Comparison of ENCODE assay signal across 10 mouse cellular contexts in the genomic region with DNA sequence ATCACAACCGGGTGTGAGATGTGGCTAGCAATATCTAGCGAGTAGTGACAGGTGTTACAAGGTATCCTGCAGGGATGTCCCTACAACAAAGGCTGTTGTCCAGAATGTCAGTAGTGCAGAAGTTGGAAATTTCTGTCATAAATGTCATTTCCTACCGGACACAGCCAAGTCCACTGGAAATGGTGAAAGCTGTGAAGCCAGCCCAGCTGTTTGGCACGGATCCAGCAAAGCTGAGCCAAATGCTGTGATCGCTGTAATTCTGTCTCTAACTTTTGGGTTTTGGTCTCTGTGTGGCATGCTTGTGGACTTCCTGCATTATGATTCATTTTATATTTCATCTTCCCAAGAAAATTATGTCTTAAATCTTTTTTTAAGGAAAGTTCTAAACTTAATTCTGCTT. TPM values are rescaled to one million over a fixed set of nuclear protein-coding genes. Genes with fewer than 3 reads are reported as not detected.
A peak's percentile ranks its signal among the peaks of the same experiment; 100 is the strongest.
DNase-seq lines count a peak whose midpoint lies in the region; ATAC-seq lines count a peak whose summit lies in the region.
"Had no signal": no experiment of that assay in that cellular context is flagged by ENCODE, and none has a peak within 500 bp of the region (broad histone marks: within the 10 kb centered on the region; RNA-seq: fewer than 3 reads in every experiment).

No protein-coding gene starts in this region.

- H3K9ac ChIP-seq in lung, embryonic 16.5 days (ENCODE audit: low read length): no peak overlapping the region
- no peak overlapping the region for H3K9ac ChIP-seq in hindbrain, embryonic 16.5 days (ENCODE audit: low read depth, low read length)
- H3K9ac ChIP-seq: hindbrain, embryonic 14.5 days; liver, embryonic 13.5 days had no signal

- 82% methylated on average over 5 of the region's 5 CpGs for WGBS in heart, embryonic 10.5 days
- 29% methylated on average over 5 of the region's 5 CpGs for WGBS in lung, embryonic 16.5 days
- 74% methylated on average over 5 of the region's 5 CpGs for whole genome bisulfite sequencing in hindbrain, embryonic 16.5 days

- H3K27me3 ChIP-seq in heart, embryonic 10.5 days (ENCODE audit: insufficient read depth, poor library complexity, severe bottlenecking): no peaks in the 10 kb centered on the region
- H3K27me3 ChIP-seq in lung, embryonic 16.5 days (ENCODE audit: control insufficient read depth, insufficient read depth, low read depth, low read length): no peaks in the 10 kb centered on the region
- H3K27me3 ChIP-seq in hindbrain, embryonic 16.5 days (replicated peaks; ENCODE audit: control insufficient read depth, insufficient read depth, low read length): no peaks in the 10 kb centered on the region
- H3K27me3 ChIP-seq: liver, embryonic 13.5 days had no signal

- H3K4me3 ChIP-seq in heart, embryonic 10.5 days: no peak overlapping the region
- H3K4me3 ChIP-seq in lung, embryonic 16.5 days (ENCODE audit: low read length): no peak overlapping the region
- no peak overlapping the region for H3K4me3 ChIP-seq in hindbrain, embryonic 16.5 days (ENCODE audit: low read length)
- H3K4me3 ChIP-seq: liver, embryonic 13.5 days had no signal

- H3K27ac ChIP-seq in heart, embryonic 10.5 days: no peak overlapping the region
- H3K27ac ChIP-seq in lung, embryonic 16.5 days (ENCODE audit: low read length): no peak overlapping the region
- no peak overlapping the region for H3K27ac ChIP-seq in hindbrain, embryonic 16.5 days (ENCODE audit: low read depth, low read length)
- H3K27ac ChIP-seq: hindbrain, embryonic 14.5 days; liver, embryonic 13.5 days had no signal

- peak; percentile 21 for DNase-seq in left cerebral cortex, postnatal 4 days
- no peak for DNase-seq in left cerebral cortex, postnatal 14 days (ENCODE audit: low spot score in 2 of 2)
- DNase-seq in adrenal gland, postnatal 14 days: peak; percentile 82
- peak; percentile 68 for DNase-seq in heart, embryonic 10.5 days (ENCODE audit: low spot score)
- DNase-seq in left cerebral cortex, adult 18-20 months (ENCODE audit: low spot score in 2 of 2): no peak
- DNase-seq: liver, embryonic 13.5 days had no signal

- 0 out of 2 replicates have a peak, but pooled peaks cover 3% of the 10 kb centered on the region for H3K4me1 ChIP-seq in heart, embryonic 10.5 days
- H3K4me1 ChIP-seq in lung, embryonic 16.5 days (replicated peaks; ENCODE audit: control insufficient read depth, insufficient read depth, low read length): peaks cover 10% of the 10 kb centered on the region
- H3K4me1 ChIP-seq in hindbrain, embryonic 16.5 days (ENCODE audit: control insufficient read depth, insufficient read depth, low read depth, low read length): no peaks in the 10 kb centered on the region
- H3K4me1 ChIP-seq: liver, embryonic 13.5 days had no signal

- ATAC-seq in lung, embryonic 16.5 days (ENCODE audit: low read depth): peak; percentile 71
- no peak for ATAC-seq in cerebellum, adult (ENCODE audit: insufficient number of reproducible peaks, low FRiP score, low TSS enrichment)
- ATAC-seq in hindbrain, embryonic 16.5 days: no peak

- intact Hi-C loops in left cerebral cortex, postnatal 4 days (cut with DNase I): no loop called here
- intact Hi-C loops in left cerebral cortex, postnatal 14 days (cut with DNase I): no loop called here

- no peak overlapping the region for H3K4me2 ChIP-seq in lung, embryonic 16.5 days (ENCODE audit: low read depth, low read length)
- no peak overlapping the region for H3K4me2 ChIP-seq in hindbrain, embryonic 16.5 days (ENCODE audit: low read length)
- H3K4me2 ChIP-seq: hindbrain, embryonic 14.5 days; liver, embryonic 13.5 days had no signal

- peaks cover 26% of the 10 kb centered on the region for H3K36me3 ChIP-seq in heart, embryonic 10.5 days
- H3K36me3 ChIP-seq in lung, embryonic 16.5 days (ENCODE audit: control insufficient read depth, insufficient read depth, low read length): no peaks in the 10 kb centered on the region
- no peaks in the 10 kb centered on the region for H3K36me3 ChIP-seq in hindbrain, embryonic 16.5 days (ENCODE audit: control insufficient read depth, insufficient read depth, low read length)

- no peaks in the 10 kb centered on the region for H3K9me3 ChIP-seq in heart, embryonic 10.5 days
- no peaks in the 10 kb centered on the region for H3K9me3 ChIP-seq in lung, embryonic 16.5 days (ENCODE audit: control insufficient read depth, low read length)
- no peaks in the 10 kb centered on the region for H3K9me3 ChIP-seq in hindbrain, embryonic 16.5 days (ENCODE audit: control insufficient read depth, low read length)
- H3K9me3 ChIP-seq: liver, embryonic 13.5 days had no signal

RNA-seq across cellular contexts. Expression of gene Tomm7, which starts 18.3 kb away (rescaled TPM):
- total RNA-seq in left cerebral cortex, postnatal 4 days (2021): 10 to 100 TPM; 54.3 to 57.5 TPM
- total RNA-seq in left cerebral cortex, postnatal 14 days (2021): 10 to 100 TPM; 78.2 to 85.0 TPM
- total RNA-seq in adrenal gland, postnatal 14 days (2021): 104 and 107 TPM in 2 replicates
- polyA plus RNA-seq in heart, embryonic 10.5 days (2016; fragmentation: Nextera tagmentation; extraction: Ambion mirVana): 97.3 and 108 TPM in 2 replicates
- polyA plus RNA-seq in lung, embryonic 16.5 days (2015; fragmentation: Nextera tagmentation; extraction: Ambion mirVana): 113 TPM in 2 replicates
- 10 to 100 TPM; 83.1 to 86.2 TPM for total RNA-seq in left cerebral cortex, adult 18-20 months (2021)
- polyA plus RNA-seq in hindbrain, embryonic 16.5 days (2015; fragmentation: Nextera tagmentation; extraction: Ambion mirVana): 75.0 and 76.7 TPM in 2 replicates

Comparison
In these comparisons a context has a peak if more than half of its experiments do, and no peak if none do; other contexts are left out.
1. DNase-seq: peak in left cerebral cortex, postnatal 4 days (single experiment), adrenal gland, postnatal 14 days (single experiment) and heart, embryonic 10.5 days (single experiment); none in left cerebral cortex, postnatal 14 days (0 of 2) and left cerebral cortex, adult 18-20 months (0 of 2).